Mouse (Mus musculus) heart, postnatal 0 days (tissue): ENCODE data around the gene Zfp839. TPM values are rescaled to one million over a fixed set of nuclear protein-coding genes. Genes with fewer than 3 reads are reported as not detected.

ENCODE experiments used
- ATAC-seq: fragments of 200-750 bp; cut with Nextera tagmentation; 2 replicates; pipeline ENCODE4 v1.8.0; 2017; ENCODE audit warnings: low read depth, moderate number of reproducible peaks, moderate library complexity; ENCODE audit not compliant: insufficient read depth
- DNase-seq: peaks from one replicate; pipeline ENCODE4 v3.0.0-alpha.2; 2016; ENCODE audit warnings: low spot score
- H3K27ac ChIP-seq: fragments of 300-500 bp; sonication (generic); 2 replicates; pipeline ENCODE4 v1.5.1; 2014; ENCODE audit warnings: low read depth, mild to moderate bottlenecking
- H3K27me3 ChIP-seq: fragments of 300-500 bp; sonication (generic); 2 replicates; pipeline ENCODE4 v1.6.1; 2014; ENCODE audit warnings: low read length, mixed read lengths; ENCODE audit not compliant: control insufficient read depth, insufficient read depth
- H3K36me3 ChIP-seq: fragments of 300-500 bp; sonication (generic); replicated peaks from 2 replicates; pipeline ENCODE4 v1.6.1; 2014; ENCODE audit warnings: low read length, mixed read lengths; ENCODE audit not compliant: control insufficient read depth, insufficient read depth
- H3K4me1 ChIP-seq: fragments of 300-500 bp; sonication (generic); 2 replicates; pipeline ENCODE4 v1.6.1; 2014; ENCODE audit warnings: antibody characterized with exemption; ENCODE audit not compliant: control insufficient read depth, insufficient read depth
- H3K4me2 ChIP-seq: fragments of 300-500 bp; sonication (generic); 2 replicates; pipeline ENCODE4 v1.6.1; 2014; ENCODE audit warnings: low read depth, mild to moderate bottlenecking, low read length, moderate library complexity
- H3K4me3 ChIP-seq: fragments of 300-500 bp; sonication (generic); 2 replicates; pipeline ENCODE4 v1.5.1; 2014; ENCODE audit warnings: low read depth, low read length
- H3K9ac ChIP-seq: fragments of 300-500 bp; sonication (generic); replicated peaks from 2 replicates; pipeline ENCODE4 v1.6.1; 2014; ENCODE audit warnings: low read depth, low read length, mixed read lengths
- H3K9me3 ChIP-seq: fragments of 300-500 bp; sonication (generic); replicated peaks from 2 replicates; pipeline ENCODE4 v1.6.1; 2016; ENCODE audit warnings: low read length; ENCODE audit not compliant: control insufficient read depth
- CTCF ChIP-seq: IDR thresholded peaks from 2 replicates; pipeline ENCODE4 v1.5.1; 2016; ENCODE audit warnings: antibody characterized with exemption, control low read depth, low read depth
- EP300 ChIP-seq: IDR thresholded peaks from 2 replicates; pipeline ENCODE4 v1.6.1; 2016; ENCODE audit warnings: antibody characterized with exemption, low read depth
- WGBS: fragments of 180-500 bp; shearing (Covaris S2); extraction: QIAGEN DNeasy Blood & Tissue Kit; methylation state at CpG from one replicate; pipeline ENCODE4 v1.1.7; 2014; 5-methylcytosine and 5-hydroxymethylcytosine counted together
- polyA plus RNA-seq: library from polyadenylated mRNA; unstranded; fragments of >200 nt; fragmentation: Nextera tagmentation; extraction: Ambion mirVana; gene quantifications from 2 replicates; pipeline ENCODE4 v1.2.1, GENCODE M21; 2015
- total RNA-seq: library from RNA; depleted of rRNA; stranded (reverse); fragments of >200 nt; gene quantifications from 2 replicates; pipeline ENCODE4 v1.2.3, GENCODE M21; 2014; ENCODE audit warnings: low replicate concordance

The Zfp839 gene
- total and polyA plus RNA-seq, 2 experiments from 2014 or later, result 3.2 to 4.1 TPM

DNA sequence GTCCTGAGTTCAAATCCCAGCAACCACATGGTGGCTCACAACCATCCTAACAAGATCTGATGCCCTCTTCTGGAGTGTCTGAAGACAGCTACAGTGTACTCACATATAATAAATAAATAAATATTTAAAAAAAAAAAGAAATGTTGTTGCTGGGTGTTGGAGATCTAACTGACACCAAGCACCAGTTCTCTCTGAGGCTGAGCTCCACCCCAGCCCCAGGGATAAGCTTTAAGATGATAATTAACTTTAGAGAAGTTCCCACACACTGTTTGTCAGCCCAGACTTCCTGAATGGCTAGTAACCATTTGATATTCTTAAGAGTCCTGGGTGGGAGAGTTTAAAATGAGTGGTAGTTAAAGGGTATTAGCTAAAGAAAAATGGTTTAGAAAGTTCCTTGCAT, 10.2 kb downstream of the Zfp839 start:
- H3K4me3 ChIP-seq, result no peak overlapping the region
- H3K4me1 ChIP-seq, result no peaks in the 10 kb centered on the region
- no peak overlapping the region for H3K27ac ChIP-seq
- no peak for DNase-seq
- peaks cover 38% of the 10 kb centered on the region for H3K36me3 ChIP-seq
- TF ChIP-seq EP300, result no peak
- no peak for TF ChIP-seq CTCF
- H3K9ac ChIP-seq, result no peak overlapping the region
- no peak overlapping the region for H3K4me2 ChIP-seq
- H3K9me3 ChIP-seq, result no peaks in the 10 kb centered on the region
- H3K27me3 ChIP-seq, result no peaks in the 10 kb centered on the region
- no peak for ATAC-seq

DNA sequence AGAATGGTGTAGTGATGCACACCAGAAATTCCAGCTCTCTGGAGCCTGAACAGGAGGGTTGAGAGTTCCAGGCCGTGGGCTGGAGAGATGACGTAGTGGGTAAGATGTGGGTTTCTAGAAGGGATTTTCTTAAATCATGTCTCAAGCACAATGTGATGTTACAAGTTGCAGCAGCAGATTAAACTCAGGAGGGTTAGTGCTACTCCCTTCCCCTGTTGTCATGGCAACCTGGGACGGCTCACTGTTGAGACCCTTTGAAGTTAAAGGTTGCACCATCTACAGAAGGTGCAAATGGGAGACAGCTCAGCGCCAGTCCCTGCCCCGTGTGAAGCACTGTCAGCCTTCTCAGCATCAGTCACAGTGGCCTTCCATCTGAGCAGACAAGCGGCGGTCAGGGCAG, 11.2 kb downstream of the Zfp839 start:
- Histone ChIP-seq H3K27ac (no peak overlapping the region), H3K36me3 (peaks cover 42% of the 10 kb centered on the region), H3K9me3 (no peaks in the 10 kb centered on the region), H3K4me2 (no peak overlapping the region), H3K27me3 (no peaks in the 10 kb centered on the region), H3K4me3 (no peak overlapping the region), H3K9ac (no peak overlapping the region), H3K4me1 (no peaks in the 10 kb centered on the region)
- DNase-seq, result no peak
- TF ChIP-seq EP300 (no peak), CTCF (no peak)
- no peak for ATAC-seq
- WGBS, result 59% methylated on average over 7 of the region's 7 CpGs

DNA sequence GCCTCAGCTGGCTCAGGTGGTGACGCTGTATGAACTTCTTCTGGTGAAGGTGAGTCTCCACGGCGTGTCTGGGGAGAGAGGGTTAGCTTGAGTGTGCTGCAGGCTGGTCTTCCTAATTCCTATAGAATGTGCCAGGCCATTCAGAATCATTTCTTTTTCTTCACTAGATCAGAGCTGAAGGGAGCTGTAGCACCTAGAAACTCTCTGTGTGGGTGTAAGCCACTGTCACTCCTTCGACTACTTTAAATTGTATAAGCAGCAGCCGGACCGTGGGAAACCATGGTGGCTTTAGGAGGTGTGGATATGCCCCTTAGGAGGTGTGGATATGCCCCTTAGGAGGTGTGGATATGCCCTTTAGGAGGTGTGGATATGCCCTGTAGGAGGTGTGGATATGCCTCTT, 14.0 kb downstream of the Zfp839 start:
- Histone ChIP-seq H3K9me3 (no peaks in the 10 kb centered on the region), H3K4me2 (no peak overlapping the region), H3K9ac (no peak overlapping the region), H3K27me3 (no peaks in the 10 kb centered on the region), H3K36me3 (peaks cover 64% of the 10 kb centered on the region), H3K27ac (no peak overlapping the region), H3K4me1 (no peaks in the 10 kb centered on the region), H3K4me3 (no peak overlapping the region)
- WGBS, result 81% methylated on average over 6 of the region's 6 CpGs
- TF ChIP-seq CTCF (no peak), EP300 (no peak)
- no peak for ATAC-seq
- DNase-seq, result no peak

DNA sequence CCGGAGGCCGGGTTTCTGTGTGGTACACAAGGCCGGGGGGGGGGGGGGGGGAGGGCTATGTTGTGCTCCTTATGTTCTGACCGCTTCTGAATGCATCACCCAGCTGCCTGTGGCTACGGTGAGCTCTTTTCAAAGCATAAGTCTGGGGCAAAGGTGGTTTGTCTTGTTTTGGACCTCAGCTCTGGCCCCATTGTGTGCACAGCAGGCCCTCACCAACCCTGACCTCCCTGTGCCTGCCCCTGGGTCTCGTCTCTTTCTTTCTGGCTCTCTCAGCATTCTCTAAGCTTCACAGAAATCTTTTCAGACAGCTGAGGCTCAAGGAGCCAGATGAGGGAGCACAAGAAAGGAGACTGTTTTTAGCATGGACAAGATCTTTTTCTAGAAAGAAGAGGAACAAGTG, 15.5 kb downstream of the Zfp839 start:
- no peak overlapping the region for H3K27ac ChIP-seq
- no peak overlapping the region for H3K4me2 ChIP-seq
- ATAC-seq (no peak), DNase-seq (no peak)
- no peak overlapping the region for H3K4me3 ChIP-seq
- no peaks in the 10 kb centered on the region for H3K9me3 ChIP-seq
- H3K4me1 ChIP-seq, result no peaks in the 10 kb centered on the region
- H3K9ac ChIP-seq, result no peak overlapping the region
- WGBS, result 80% methylated on average over 5 of the region's 6 CpGs
- H3K27me3 ChIP-seq, result no peaks in the 10 kb centered on the region
- TF ChIP-seq CTCF (no peak), EP300 (no peak)
- H3K36me3 ChIP-seq, result peaks cover 71% of the 10 kb centered on the region

DNA sequence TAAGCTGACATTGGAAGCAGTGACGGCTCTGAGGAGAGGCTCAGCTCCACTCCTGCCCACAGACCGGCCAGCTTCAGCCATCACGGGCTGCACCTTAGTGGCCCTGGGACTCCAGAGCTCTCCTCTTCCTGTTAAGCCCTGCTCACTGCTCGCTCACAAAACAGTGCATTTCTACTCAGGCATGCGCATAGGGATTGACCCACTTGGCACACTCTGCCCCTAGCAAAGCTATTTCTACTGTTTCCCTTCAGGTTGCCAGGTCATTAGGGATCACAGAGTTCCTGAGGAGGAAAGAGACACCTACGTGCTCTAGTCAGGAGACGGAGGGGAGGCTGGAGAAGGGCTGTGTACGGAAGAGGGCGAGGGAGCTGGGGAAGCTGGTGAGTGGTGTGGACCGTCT, 15.9 kb downstream of the Zfp839 start:
- Histone ChIP-seq H3K9me3 (no peaks in the 10 kb centered on the region), H3K27ac (no peak overlapping the region), H3K27me3 (no peaks in the 10 kb centered on the region), H3K4me1 (no peaks in the 10 kb centered on the region), H3K4me3 (no peak overlapping the region), H3K36me3 (peaks cover 71% of the 10 kb centered on the region), H3K9ac (no peak overlapping the region), H3K4me2 (no peak overlapping the region)
- TF ChIP-seq EP300 (no peak), CTCF (no peak)
- DNase-seq, result no peak
- 90% methylated on average over 10 of the region's 10 CpGs for WGBS
- no peak for ATAC-seq

DNA sequence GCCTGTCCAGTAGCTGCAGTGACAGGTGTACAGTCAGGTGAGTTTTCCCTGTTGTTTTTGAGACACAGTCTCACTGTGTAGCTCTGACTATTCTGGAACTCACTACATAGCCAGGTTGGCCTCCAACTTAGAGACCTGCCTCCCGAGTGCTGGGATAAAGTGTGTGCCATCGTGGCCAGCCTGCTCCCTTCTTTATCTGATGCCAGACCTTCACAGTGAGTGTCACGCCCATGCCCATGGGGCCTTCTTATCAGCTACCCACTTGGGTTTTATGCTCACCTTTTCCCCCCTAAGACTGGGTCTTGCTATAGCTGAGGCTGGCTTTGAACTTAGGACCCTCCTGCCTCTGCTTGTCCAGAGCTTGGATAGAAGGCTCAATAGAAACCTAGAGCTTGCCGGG, 20.1 kb downstream of the Zfp839 start:
- DNase-seq (no peak), ATAC-seq (no peak)
- H3K9me3 ChIP-seq, result no peaks in the 10 kb centered on the region
- H3K27ac ChIP-seq, result no peak overlapping the region
- H3K4me2 ChIP-seq, result no peak overlapping the region
- H3K9ac ChIP-seq, result no peak overlapping the region
- H3K4me1 ChIP-seq, result no peaks in the 10 kb centered on the region
- no peak for TF ChIP-seq CTCF
- no peak for TF ChIP-seq EP300
- H3K36me3 ChIP-seq, result peaks cover 88% of the 10 kb centered on the region
- H3K27me3 ChIP-seq, result no peaks in the 10 kb centered on the region
- WGBS, result 83% methylated on average over 4 of the region's 4 CpGs
- no peak overlapping the region for H3K4me3 ChIP-seq
